Mouse (Mus musculus) limb, embryonic 13.5 days (tissue): ENCODE data around the gene Fmo2. TPM values are rescaled to one million over a fixed set of nuclear protein-coding genes. Genes with fewer than 3 reads are reported as not detected.

Source experiments
- ATAC-seq: fragments of 200-750 bp; cut with Nextera tagmentation; 2 replicates; pipeline ENCODE4 v1.8.0; 2017; ENCODE audit warnings: low read depth, moderate number of reproducible peaks, moderate TSS enrichment; ENCODE audit not compliant: low FRiP score
- H3K27ac ChIP-seq: fragments of 300-500 bp; sonication (generic); 2 replicates; pipeline ENCODE4 v1.5.1; 2015; ENCODE audit warnings: inconsistent platforms, mild to moderate bottlenecking, moderate library complexity
- H3K27me3 ChIP-seq: fragments of 300-500 bp; sonication (generic); 2 replicates; pipeline ENCODE4 v1.6.1; 2015; ENCODE audit warnings: mild to moderate bottlenecking, inconsistent platforms
- H3K36me3 ChIP-seq: fragments of 300-500 bp; sonication (generic); 2 replicates; pipeline ENCODE4 v1.6.1; 2015; ENCODE audit warnings: inconsistent platforms, mild to moderate bottlenecking, moderate library complexity
- H3K4me1 ChIP-seq: fragments of 300-500 bp; sonication (generic); 2 replicates; pipeline ENCODE4 v1.6.1; 2015; ENCODE audit warnings: inconsistent platforms
- H3K4me2 ChIP-seq: fragments of 300-500 bp; sonication (generic); replicated peaks from 2 replicates; pipeline ENCODE4 v1.6.1; 2015; ENCODE audit warnings: inconsistent platforms, mild to moderate bottlenecking, moderate library complexity
- H3K4me3 ChIP-seq: fragments of 300-500 bp; sonication (generic); 2 replicates; pipeline ENCODE4 v1.5.1; 2015; ENCODE audit warnings: moderate library complexity, mild to moderate bottlenecking, inconsistent platforms
- H3K9ac ChIP-seq: fragments of 300-500 bp; sonication (generic); 2 replicates; pipeline ENCODE4 v1.6.1; 2015; ENCODE audit warnings: mild to moderate bottlenecking, inconsistent platforms
- H3K9me3 ChIP-seq: fragments of 300-500 bp; sonication (generic); 2 replicates; pipeline ENCODE4 v1.6.1; 2016; ENCODE audit warnings: inconsistent platforms
- WGBS: fragments of 180-500 bp; shearing (Covaris S2); methylation state at CpG from one replicate; pipeline ENCODE4 v1.1.7; 2015; 5-methylcytosine and 5-hydroxymethylcytosine counted together
- polyA plus RNA-seq: library from polyadenylated mRNA; unstranded; fragments of >200 nt; fragmentation: Nextera tagmentation; extraction: Ambion mirVana; gene quantifications from 2 replicates; pipeline ENCODE4 v1.2.1, GENCODE M21; 2015

Fmo2 gene
- polyA plus RNA-seq, 1 experiment from 2014 or later = 0.45 TPM

DNA sequence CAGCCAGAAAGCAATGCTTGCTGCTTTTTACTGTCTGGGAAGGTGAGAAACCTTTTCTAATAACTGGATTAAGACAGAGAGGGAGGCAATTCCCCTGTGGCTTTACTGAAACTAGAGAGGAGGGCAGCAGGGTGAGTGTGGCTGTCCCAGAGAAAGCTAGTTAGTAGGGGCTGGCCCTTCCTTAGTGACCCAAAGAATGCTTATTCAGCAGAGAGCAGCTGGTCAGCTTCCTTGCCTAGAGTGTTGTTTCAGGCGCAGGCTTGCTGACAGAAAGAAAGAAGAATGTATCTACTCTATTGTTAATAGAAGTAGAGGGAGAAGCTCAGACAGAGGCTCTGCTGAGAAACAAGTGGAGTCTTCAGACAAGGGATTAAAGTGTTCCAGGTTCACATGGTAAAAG lies 36.2 kb downstream of the Fmo2 start:
- 0 out of 2 replicates have a peak overlapping the region, but pooled peaks have one; percentile 48 for H3K27ac ChIP-seq
- WGBS = 83% methylated on average over 1 of the region's 1 CpGs
- no peak overlapping the region for H3K4me2 ChIP-seq
- no peaks in the 10 kb centered on the region for H3K36me3 ChIP-seq
- H3K27me3 ChIP-seq = no peaks in the 10 kb centered on the region
- no peaks in the 10 kb centered on the region for H3K9me3 ChIP-seq
- no peak overlapping the region for H3K4me3 ChIP-seq
- H3K9ac ChIP-seq = no peak overlapping the region
- no peak for ATAC-seq
- H3K4me1 ChIP-seq = peaks cover 45% of the 10 kb centered on the region

DNA sequence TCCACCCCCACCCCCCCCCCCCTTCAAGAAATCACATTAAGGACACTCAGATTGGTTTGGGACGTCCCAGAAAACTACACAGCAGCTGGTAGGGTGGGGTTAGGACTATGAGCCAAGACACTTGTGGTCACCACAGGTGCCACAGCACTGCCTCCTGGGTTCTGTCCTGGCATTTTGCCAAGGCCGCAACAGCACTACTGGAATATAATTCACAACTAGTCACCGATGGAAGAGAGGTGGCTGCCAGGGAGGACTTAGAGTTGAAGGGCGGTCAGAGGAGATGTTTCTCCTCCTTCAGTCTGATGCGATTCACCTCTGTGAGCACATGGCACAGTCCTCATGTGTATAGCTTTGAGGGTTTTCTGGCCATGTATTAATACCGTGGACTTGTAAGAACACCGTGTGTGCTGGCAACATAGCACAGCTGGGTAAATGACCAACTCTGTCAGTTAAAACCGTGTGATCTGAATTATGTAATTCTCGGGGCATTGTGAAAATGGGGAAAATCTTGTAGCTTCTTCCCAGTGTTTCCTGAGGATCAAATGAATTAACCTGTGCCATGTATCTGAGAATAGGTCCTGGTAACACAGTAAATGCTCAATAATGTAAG lies 38.4 kb downstream of the Fmo2 start:
- Histone ChIP-seq H3K27me3 (no peaks in the 10 kb centered on the region), H3K9ac (no peak overlapping the region), H3K4me3 (no peak overlapping the region), H3K4me1 (peaks cover 31% of the 10 kb centered on the region), H3K4me2 (no peak overlapping the region), H3K9me3 (no peaks in the 10 kb centered on the region), H3K36me3 (no peaks in the 10 kb centered on the region), H3K27ac (no peak overlapping the region)
- 59% methylated on average over 9 of the region's 9 CpGs for WGBS
- ATAC-seq = peak; percentile 49; the same call in 1 of the 2 replicates

DNA sequence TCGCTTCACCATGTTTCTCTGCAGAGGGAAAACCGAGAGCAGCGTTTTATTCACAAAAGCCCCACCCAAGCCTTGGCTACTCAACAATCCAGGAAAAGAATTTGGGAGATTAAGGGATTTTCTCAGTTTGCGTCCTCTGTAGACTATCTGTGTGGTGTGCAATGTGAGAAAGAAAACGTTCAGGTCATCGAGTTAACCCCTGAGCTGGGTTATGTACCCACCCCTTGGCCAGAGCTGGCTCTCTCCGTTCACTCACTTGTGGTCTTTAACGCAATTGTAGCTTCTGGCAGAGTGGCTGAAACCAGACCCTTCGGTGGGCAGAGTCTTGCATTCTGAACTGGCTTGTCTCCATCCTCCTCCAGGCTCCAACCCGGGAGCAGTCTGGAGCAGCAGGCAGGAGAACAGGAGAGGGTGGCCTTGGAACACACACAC lies 39.0 kb downstream of the Fmo2 start:
- Histone ChIP-seq H3K9ac (peak overlapping the region; percentile 13; the same call in 1 of the 2 replicates), H3K36me3 (no peaks in the 10 kb centered on the region), H3K4me3 (no peak overlapping the region), H3K27ac (no peak overlapping the region), H3K9me3 (no peaks in the 10 kb centered on the region), H3K27me3 (no peaks in the 10 kb centered on the region), H3K4me1 (peaks cover 26% of the 10 kb centered on the region), H3K4me2 (peak overlapping the region; percentile 48)
- ATAC-seq = peak; percentile 68
- WGBS = 44% methylated on average over 10 of the region's 10 CpGs

DNA sequence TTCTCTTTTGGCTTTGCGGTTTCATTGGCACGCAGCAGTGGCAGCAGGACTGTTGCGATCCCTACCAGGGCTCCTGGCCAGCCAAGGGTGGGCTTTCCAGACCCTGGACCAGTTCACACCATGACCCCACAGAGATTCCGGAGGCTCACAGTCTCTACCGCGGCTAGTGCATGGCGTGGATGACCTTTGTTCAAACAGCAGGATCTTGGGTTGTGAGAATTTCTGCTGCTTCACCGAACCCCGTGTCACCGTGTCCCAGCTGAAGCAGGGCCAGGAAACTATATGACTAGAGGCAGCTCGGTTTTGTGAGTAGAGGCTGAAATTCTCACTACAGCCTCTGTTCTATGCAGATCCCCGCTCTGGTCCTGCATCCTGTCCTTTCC lies 39.8 kb downstream of the Fmo2 start:
- H3K36me3 ChIP-seq = no peaks in the 10 kb centered on the region
- peak overlapping the region; percentile 55; the same call in 1 of the 2 replicates for H3K27ac ChIP-seq
- 73% methylated on average over 12 of the region's 12 CpGs for WGBS
- H3K4me3 ChIP-seq = peak overlapping the region; percentile 7; the same call in 1 of the 2 replicates
- H3K9me3 ChIP-seq = no peaks in the 10 kb centered on the region
- peak overlapping the region; percentile 48 for H3K4me2 ChIP-seq
- ATAC-seq = no peak
- H3K9ac ChIP-seq = no peak overlapping the region
- H3K4me1 ChIP-seq = peaks cover 26% of the 10 kb centered on the region
- H3K27me3 ChIP-seq = no peaks in the 10 kb centered on the region

DNA sequence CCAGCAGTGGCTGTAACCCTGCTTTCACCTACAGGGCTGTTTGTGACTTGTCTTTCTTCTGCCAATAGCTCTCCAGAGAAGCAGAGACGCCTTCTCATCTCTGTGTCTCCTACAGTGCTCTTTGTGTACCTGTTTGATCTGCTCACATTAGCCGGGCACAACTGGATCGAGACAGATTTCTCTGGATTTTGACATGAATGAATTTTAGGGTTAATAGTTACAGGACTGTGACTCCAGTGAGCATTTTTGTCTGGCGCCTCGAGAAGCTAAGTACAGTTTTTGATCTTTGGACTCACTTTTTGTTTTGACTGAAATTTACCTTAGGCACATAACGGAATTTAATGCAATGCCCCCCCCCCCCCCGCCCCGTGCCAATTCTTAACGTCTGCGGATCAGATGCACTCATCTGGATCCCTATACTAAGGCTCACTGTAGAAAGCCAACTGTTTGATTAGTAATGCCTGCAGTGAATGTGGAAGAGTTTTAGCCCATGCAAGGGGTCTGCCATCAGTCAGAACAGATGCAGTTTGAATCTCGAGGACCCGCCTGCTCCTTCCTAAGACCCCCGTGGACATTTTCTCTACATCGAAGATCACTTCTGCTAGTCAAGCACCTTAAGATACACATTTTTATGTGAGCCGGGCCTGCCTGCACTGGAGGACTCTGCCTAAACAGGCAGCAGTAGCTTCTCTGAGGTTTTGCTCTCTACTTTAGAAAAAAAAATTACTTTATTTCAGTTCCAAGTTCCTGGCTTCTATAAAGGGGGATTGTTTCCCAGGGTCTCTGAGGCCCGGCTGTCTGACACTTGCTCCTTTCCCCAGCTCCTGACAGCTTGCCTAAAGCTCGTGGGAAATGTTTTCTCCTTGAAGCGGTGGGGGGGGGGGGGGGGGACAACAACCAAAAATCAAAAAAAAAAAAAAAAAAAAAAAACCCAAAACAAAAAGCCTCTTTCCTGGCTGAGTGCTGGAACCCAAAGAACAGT lies 40.5 kb downstream of the Fmo2 start:
- H3K27ac ChIP-seq = peak overlapping the region; percentile 44
- H3K4me3 ChIP-seq = no peak overlapping the region
- H3K27me3 ChIP-seq = no peaks in the 10 kb centered on the region
- peak; percentile 29; the same call in 1 of the 2 replicates for ATAC-seq
- H3K9me3 ChIP-seq = no peaks in the 10 kb centered on the region
- H3K36me3 ChIP-seq = no peaks in the 10 kb centered on the region
- no peak overlapping the region for H3K9ac ChIP-seq
- 50% methylated on average over 18 of the region's 18 CpGs for WGBS
- peaks cover 31% of the 10 kb centered on the region for H3K4me1 ChIP-seq
- H3K4me2 ChIP-seq = peak overlapping the region; percentile 48

DNA sequence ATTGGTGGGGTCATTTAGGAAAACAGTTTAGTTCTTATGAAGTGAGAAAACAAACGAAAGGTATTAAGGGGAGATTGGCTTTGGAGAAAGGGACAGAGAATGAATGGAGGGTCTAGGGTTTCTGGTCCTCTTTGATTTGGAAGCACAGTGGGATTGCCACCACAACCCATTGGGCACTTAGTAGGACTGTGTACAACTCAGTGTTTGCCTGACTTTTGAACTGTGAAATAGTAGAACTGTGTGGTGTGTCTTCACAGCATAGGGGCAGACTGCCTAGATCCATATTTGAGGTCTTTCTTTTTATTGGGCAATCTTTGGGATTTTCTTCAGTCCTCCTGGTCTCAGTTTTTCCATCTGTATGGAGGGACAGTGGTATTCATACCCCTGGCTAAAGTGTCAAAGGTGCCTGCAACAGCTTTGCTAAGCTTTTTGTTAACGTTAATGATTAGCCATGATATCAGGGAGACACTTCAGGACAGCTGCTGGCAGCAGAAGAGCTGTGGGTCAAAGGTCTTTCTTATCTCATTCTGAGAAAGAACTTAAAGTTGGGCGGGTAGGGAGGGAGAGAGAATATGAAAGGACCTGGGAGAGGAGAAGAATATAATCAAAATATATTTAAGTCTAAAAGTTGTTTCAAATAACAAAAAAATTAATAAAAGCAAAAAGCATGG lies 44.6 kb downstream of the Fmo2 start:
- H3K4me1 ChIP-seq = peaks cover 14% of the 10 kb centered on the region
- ATAC-seq = no peak
- H3K9me3 ChIP-seq = no peaks in the 10 kb centered on the region
- WGBS = 75% methylated on average over 3 of the region's 3 CpGs
- no peak overlapping the region for H3K9ac ChIP-seq
- H3K4me2 ChIP-seq = no peak overlapping the region
- H3K36me3 ChIP-seq = no peaks in the 10 kb centered on the region
- H3K27ac ChIP-seq = no peak overlapping the region
- H3K4me3 ChIP-seq = no peak overlapping the region
- no peaks in the 10 kb centered on the region for H3K27me3 ChIP-seq

DNA sequence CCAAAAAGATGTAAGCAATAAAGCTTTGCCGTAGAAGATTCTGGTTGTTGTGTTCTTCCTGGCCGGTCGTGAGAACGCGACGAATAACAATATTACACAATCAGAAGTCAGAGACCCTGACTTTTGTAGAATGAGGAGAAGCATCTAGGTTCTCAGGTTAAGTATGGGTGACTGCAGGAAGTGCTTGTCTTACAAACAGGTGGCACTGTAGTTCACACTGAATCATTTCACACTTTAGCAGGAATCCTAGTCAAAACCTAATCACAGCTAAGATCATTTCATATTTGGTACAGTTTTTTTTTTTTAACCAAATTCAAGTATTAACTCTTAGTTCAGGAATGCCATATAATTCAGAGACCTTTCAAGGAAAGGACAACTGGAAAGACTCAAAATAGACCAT lies 51.0 kb downstream of the Fmo2 start:
- Histone ChIP-seq H3K27ac (no peak overlapping the region), H3K4me3 (no peak overlapping the region), H3K27me3 (no peaks in the 10 kb centered on the region), H3K9me3 (no peaks in the 10 kb centered on the region), H3K9ac (no peak overlapping the region), H3K4me2 (no peak overlapping the region), H3K36me3 (no peaks in the 10 kb centered on the region), H3K4me1 (no peaks in the 10 kb centered on the region)
- ATAC-seq = no peak
- 98% methylated on average over 6 of the region's 6 CpGs for WGBS

DNA sequence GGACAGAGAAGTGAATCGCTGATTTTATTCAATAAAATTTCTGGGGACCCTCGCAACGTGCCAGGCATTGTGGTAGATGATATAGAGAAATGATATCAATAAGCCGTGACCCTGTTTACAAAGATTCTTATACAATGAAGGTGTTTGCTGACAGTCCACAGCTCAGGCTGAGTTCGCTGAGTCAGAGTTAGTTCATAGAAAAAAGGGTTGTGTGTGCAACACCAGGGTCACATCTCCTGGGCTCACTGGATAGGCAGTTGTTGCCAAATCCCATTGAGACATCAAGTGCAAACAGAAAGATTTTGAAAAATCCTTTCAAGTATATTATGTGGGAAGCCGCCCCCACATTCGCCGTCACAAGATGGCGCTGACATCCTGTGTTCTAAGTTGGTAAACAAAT lies 58.3 kb downstream of the Fmo2 start:
- no peak overlapping the region for H3K27ac ChIP-seq
- no peak for ATAC-seq
- H3K4me1 ChIP-seq = no peaks in the 10 kb centered on the region
- 93% methylated on average over 9 of the region's 9 CpGs for WGBS
- H3K27me3 ChIP-seq = no peaks in the 10 kb centered on the region
- H3K4me2 ChIP-seq = no peak overlapping the region
- no peak overlapping the region for H3K4me3 ChIP-seq
- no peaks in the 10 kb centered on the region for H3K36me3 ChIP-seq
- H3K9me3 ChIP-seq = peaks cover 3% of the 10 kb centered on the region; the same call in 1 of the 2 replicates
- H3K9ac ChIP-seq = no peak overlapping the region

DNA sequence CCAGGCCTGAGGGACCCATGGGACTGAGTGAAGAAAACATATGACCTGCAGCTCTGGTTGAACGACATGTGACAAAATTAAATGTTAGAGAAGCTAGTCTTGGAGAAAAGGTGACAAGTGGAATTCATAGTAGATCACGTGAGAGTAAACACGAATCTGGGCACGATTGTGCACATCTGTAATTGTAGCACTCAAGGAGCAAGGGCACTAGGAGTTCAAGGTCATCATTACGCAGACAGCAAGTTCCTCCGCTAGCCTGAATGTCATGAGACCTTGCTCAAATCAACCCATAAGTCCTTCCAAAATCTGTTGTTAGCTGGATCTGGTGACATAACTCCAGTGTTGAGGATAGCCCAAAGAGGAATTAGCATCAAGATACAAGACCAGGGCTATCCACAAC lies 59.5 kb downstream of the Fmo2 start:
- H3K27me3 ChIP-seq = no peaks in the 10 kb centered on the region
- H3K36me3 ChIP-seq = no peaks in the 10 kb centered on the region
- 93% methylated on average over 6 of the region's 6 CpGs for WGBS
- ATAC-seq = no peak
- no peak overlapping the region for H3K27ac ChIP-seq
- no peak overlapping the region for H3K4me3 ChIP-seq
- H3K4me2 ChIP-seq = no peak overlapping the region
- no peak overlapping the region for H3K9ac ChIP-seq
- no peaks in the 10 kb centered on the region for H3K4me1 ChIP-seq
- peaks cover 3% of the 10 kb centered on the region; the same call in 1 of the 2 replicates for H3K9me3 ChIP-seq

DNA sequence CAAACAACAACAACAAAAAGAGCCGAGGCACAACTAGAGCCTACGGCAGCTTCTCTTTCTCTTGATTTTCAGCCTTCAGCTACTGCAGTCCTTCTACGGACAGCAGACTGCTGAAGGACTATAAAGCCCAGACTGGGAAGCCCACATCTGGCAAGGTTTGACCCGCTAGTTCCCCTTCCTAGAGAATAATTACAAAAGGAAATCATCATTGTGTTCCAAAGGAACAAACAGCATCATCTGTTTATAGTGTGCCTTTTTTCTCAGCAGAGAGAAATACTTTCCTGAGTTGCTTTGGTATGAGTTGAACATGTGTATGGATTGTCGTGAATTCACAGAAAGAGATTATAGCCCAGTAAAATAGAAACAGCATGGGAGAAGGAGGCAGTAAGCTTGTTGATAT lies 64.2 kb downstream of the Fmo2 start:
- H3K27me3 ChIP-seq = no peaks in the 10 kb centered on the region
- H3K27ac ChIP-seq = no peak overlapping the region
- no peak overlapping the region for H3K9ac ChIP-seq
- no peak overlapping the region for H3K4me2 ChIP-seq
- no peak for ATAC-seq
- WGBS = 55% methylated on average over 5 of the region's 5 CpGs
- no peaks in the 10 kb centered on the region for H3K36me3 ChIP-seq
- peaks cover 12% of the 10 kb centered on the region for H3K4me1 ChIP-seq
- no peaks in the 10 kb centered on the region for H3K9me3 ChIP-seq
- no peak overlapping the region for H3K4me3 ChIP-seq

DNA sequence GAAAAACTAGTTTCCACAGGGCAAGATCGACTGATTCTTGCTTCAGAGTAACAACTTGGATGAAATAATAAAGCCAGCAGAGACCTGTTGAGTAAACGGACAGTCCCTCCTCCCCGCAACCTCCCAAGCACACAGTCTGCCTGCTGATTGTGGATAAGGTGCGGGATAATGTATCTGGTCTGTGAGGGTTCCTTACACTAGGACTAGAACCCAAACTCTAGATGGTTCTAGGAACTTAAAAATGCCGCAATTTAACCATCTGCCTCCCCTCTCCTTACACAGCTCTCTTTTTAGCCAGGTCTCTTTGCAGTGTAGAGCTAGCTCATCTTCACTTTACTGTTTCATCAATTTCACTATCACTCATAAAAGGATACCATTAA lies 66.0 kb downstream of the Fmo2 start:
- 48% methylated on average over 5 of the region's 5 CpGs for WGBS
- Histone ChIP-seq H3K27ac (no peak overlapping the region), H3K36me3 (no peaks in the 10 kb centered on the region), H3K27me3 (no peaks in the 10 kb centered on the region), H3K4me3 (no peak overlapping the region), H3K9ac (no peak overlapping the region), H3K4me2 (peak overlapping the region; percentile 27), H3K9me3 (0 out of 2 replicates have a peak, but pooled peaks cover 5% of the 10 kb centered on the region), H3K4me1 (peaks cover 12% of the 10 kb centered on the region)
- no peak for ATAC-seq
